ENCODE assay signal across 18 mouse cellular contexts in the genomic region with DNA sequence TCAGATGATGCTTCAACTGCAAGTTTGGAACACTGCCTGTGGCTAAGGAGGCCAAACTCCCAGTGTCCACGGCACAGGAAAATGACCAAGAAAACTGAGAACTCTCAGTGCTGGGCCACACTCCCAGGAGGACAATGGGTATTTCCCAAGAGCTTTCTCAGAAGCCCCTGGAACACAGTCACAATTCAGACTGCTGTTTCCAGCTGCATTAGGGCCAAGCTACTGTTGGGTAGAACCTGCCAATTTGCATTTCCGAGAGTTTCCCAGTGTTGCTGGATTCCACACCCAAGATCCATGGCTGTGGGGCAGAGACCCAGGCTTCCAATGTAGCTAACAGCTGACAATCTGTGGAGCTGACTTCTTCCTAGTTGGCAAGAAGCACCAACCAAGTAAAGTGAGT.
DNase-seq lines count a peak whose midpoint lies in the region; TF ChIP-seq lines count a peak whose summit lies in the region.
"Had no signal": no experiment of that assay in that cellular context is flagged by ENCODE, and none has a peak within 500 bp of the region (broad histone marks: within the 10 kb centered on the region; RNA-seq: fewer than 3 reads in every experiment).

No protein-coding gene starts in this region.

- peaks cover 3% of the 10 kb centered on the region; the same call in 1 of the 2 replicates for H3K4me1 ChIP-seq in cortical plate, adult 2 months (ENCODE audit: control insufficient read depth, insufficient read depth, low read length)
- H3K4me1 ChIP-seq: embryonic facial prominence, embryonic 12.5 days; forebrain, embryonic 13.5 days; heart, embryonic 13.5 days; midbrain, embryonic 12.5 days had no signal

- TF ChIP-seq POLR2A in cortical plate, adult 2 months (IDR thresholded peaks at IDR 0.05; ENCODE audit: extremely low read depth, insufficient read depth, low read length): no peak

- TF ChIP-seq CTCF in cortical plate, adult 2 months (IDR thresholded peaks at IDR 0.05; ENCODE audit: extremely low read depth, insufficient read depth, low read length): no peak

- H3K4me3 ChIP-seq in cortical plate, adult 2 months (ENCODE audit: insufficient read depth, low read length): no peak overlapping the region
- H3K4me3 ChIP-seq: embryonic facial prominence, embryonic 12.5 days; erythroblast, embryonic 14.5 days; forebrain, embryonic 13.5 days; heart, embryonic 13.5 days; midbrain, embryonic 12.5 days had no signal

- 0 out of 2 replicates have a peak overlapping the region, but pooled peaks have one; percentile 15 for H3K27ac ChIP-seq in cortical plate, adult 2 months (ENCODE audit: insufficient read depth, low read length)
- H3K27ac ChIP-seq: embryonic facial prominence, embryonic 12.5 days; forebrain, embryonic 13.5 days; heart, embryonic 13.5 days; kidney, postnatal 0 days; midbrain, embryonic 12.5 days had no signal

- peak; percentile 28 for DNase-seq in gastrocnemius, postnatal 25 days
- no peak for DNase-seq in gastrocnemius, adult 8-10 months (ENCODE audit: low spot score in 2 of 2)
- peak; percentile 29 for DNase-seq in layer of hippocampus, adult 9-11 months
- DNase-seq in layer of hippocampus, adult 8-10 months (ENCODE audit: low spot score in 2 of 2): no peak
- peak; percentile 78 for DNase-seq in adipocyte (ENCODE audit: low spot score)
- DNase-seq in retina, postnatal 1 day: no peak
- DNase-seq in thymus, postnatal 4 days: no peak
- DNase-seq: cerebellum, adult 9-10 months; kidney, adult 11 months; liver; thymus, postnatal 25 days had no signal

Comparison
In these comparisons a context has a peak if more than half of its experiments do, and no peak if none do; other contexts are left out.
1. DNase-seq: peak in gastrocnemius, postnatal 25 days (single experiment), layer of hippocampus, adult 9-11 months (single experiment) and adipocyte (single experiment); none in gastrocnemius, adult 8-10 months (0 of 2), layer of hippocampus, adult 8-10 months (0 of 2), retina, postnatal 1 day (single experiment) and thymus, postnatal 4 days (single experiment).